Mouse (Mus musculus): ENCODE measurements at regions not wholly inside any gene's neighbourhood (a gene's known extent, or its start where the extent isn't known, plus 50 kb on each side); places are given as distances from the start of the nearest gene placed in this dataset.
A peak's percentile ranks its signal among the peaks of the same experiment; 100 is the strongest.

DNA sequence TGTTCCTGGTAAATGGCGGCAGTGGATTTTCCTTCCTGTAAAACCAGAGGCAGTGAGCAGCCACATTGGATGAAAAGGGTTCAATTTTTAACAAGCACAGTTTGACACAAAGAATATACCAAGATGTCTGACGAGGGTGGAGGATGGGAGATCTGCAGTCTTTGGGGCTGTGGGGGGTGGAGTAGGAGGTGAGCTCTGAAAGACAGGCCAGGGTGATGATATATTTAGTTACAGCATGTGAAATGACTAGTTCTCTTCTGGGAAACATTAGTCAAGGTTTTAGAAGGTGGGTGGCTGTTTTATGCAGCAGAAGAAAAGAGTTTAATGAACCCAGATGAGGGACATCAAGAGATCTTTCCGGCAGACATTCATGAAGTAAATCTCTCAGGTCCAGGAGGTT lies 170.0 kb upstream of the Rxfp2 start:
- Histone ChIP-seq H3K36me3 (ENCODE audit: control insufficient read depth, insufficient read depth, low read length) (no peaks in the 10 kb centered on the region), H3K9me3 (ENCODE audit: control insufficient read depth, low read length) (no peaks in the 10 kb centered on the region), H3K27me3 (ENCODE audit: control insufficient read depth, insufficient read depth, low read length) (no peaks in the 10 kb centered on the region), H3K9ac (ENCODE audit: low read length) (no peak overlapping the region), H3K4me3 (ENCODE audit: low read depth, low read length) (no peak overlapping the region), H3K27ac (replicated peaks; ENCODE audit: low read depth, low read length) (no peak overlapping the region), H3K4me1 (ENCODE audit: control insufficient read depth, insufficient read depth, low read length) (0 out of 2 replicates have a peak, but pooled peaks cover 4% of the 10 kb centered on the region), H3K4me2 (ENCODE audit: low read depth, severe bottlenecking) (no peak overlapping the region)
- DNase-seq (ENCODE audit: low spot score), result no peak
- ATAC-seq (ENCODE audit: insufficient number of reproducible peaks, low FRiP score, low TSS enrichment, low read depth), result no peak
- 87% methylated on average over 3 of the region's 3 CpGs for WGBS

DNA sequence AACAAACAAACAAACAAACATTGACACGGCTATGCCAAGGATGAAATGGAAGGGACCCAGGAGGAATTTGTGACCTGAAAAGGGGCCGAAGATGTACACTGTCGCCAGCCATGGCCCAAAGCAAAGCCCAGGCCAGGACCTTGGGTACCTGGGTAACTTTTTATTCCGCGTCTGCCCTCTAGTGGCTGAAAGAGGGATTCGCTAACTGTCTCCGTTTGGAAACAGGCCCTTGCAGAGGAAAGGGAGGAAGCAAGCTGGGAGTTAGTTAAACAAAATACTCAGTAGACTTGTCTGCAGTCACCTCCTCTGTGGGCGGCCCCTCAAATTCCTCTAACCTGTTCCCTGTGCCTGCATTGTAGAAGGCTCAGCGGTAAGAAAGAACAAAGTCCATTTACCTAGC lies 167.5 kb upstream of the Rxfp2 start:
- H3K27ac ChIP-seq (replicated peaks; ENCODE audit: low read depth, low read length), result no peak overlapping the region
- ATAC-seq (ENCODE audit: insufficient number of reproducible peaks, low FRiP score, low TSS enrichment, low read depth) (no peak), DNase-seq (ENCODE audit: low spot score) (peak; percentile 88)
- no peak overlapping the region for H3K4me2 ChIP-seq (ENCODE audit: low read depth, severe bottlenecking)
- H3K9ac ChIP-seq (ENCODE audit: low read length), result no peak overlapping the region
- no peaks in the 10 kb centered on the region for H3K27me3 ChIP-seq (ENCODE audit: control insufficient read depth, insufficient read depth, low read length)
- H3K36me3 ChIP-seq (ENCODE audit: control insufficient read depth, insufficient read depth, low read length), result no peaks in the 10 kb centered on the region
- no peaks in the 10 kb centered on the region for H3K4me1 ChIP-seq (ENCODE audit: control insufficient read depth, insufficient read depth, low read length)
- no peak overlapping the region for H3K4me3 ChIP-seq (ENCODE audit: low read depth, low read length)
- WGBS, result 11% methylated on average over 9 of the region's 9 CpGs
- H3K9me3 ChIP-seq (ENCODE audit: control insufficient read depth, low read length), result no peaks in the 10 kb centered on the region

GRCm38 (mm10) chr5:149852516-149852915 lies 166.0 kb upstream of the Rxfp2 start:
- Histone ChIP-seq H3K27me3 (ENCODE audit: control insufficient read depth, insufficient read depth, low read length) (no peaks in the 10 kb centered on the region), H3K27ac (replicated peaks; ENCODE audit: low read depth, low read length) (no peak overlapping the region), H3K36me3 (ENCODE audit: control insufficient read depth, insufficient read depth, low read length) (no peaks in the 10 kb centered on the region), H3K4me1 (ENCODE audit: control insufficient read depth, insufficient read depth, low read length) (no peaks in the 10 kb centered on the region), H3K9ac (ENCODE audit: low read length) (no peak overlapping the region), H3K4me2 (ENCODE audit: low read depth, severe bottlenecking) (peak overlapping the region; percentile 20; the same call in 1 of the 2 replicates), H3K9me3 (ENCODE audit: control insufficient read depth, low read length) (no peaks in the 10 kb centered on the region), H3K4me3 (ENCODE audit: low read depth, low read length) (no peak overlapping the region)
- 50% methylated on average over 16 of the region's 16 CpGs for WGBS
- no peak for DNase-seq (ENCODE audit: low spot score)
- ATAC-seq (ENCODE audit: insufficient number of reproducible peaks, low FRiP score, low TSS enrichment, low read depth), result no peak

DNA sequence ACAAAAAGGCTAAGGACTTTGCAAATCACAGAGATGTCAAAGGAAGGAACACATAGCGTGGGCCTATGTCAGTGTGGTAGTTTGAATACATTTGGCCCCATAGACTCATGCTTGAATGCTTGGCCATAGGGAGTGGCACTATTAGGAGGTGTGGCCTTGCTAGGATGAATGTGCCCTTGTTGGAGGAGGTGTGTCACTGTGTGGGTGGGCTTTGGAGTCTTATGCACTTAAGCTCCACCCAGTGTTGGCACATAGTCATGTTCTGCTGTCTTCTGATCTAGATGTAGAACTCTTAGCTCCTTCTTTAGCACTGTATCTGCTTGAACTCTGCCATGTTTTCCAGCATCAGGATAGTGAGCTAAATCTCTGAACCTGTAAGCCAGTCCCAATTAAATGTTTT lies 162.4 kb upstream of the Rxfp2 start:
- no peak for DNase-seq (ENCODE audit: low spot score)
- Histone ChIP-seq H3K4me1 (ENCODE audit: control insufficient read depth, insufficient read depth, low read length) (no peaks in the 10 kb centered on the region), H3K36me3 (ENCODE audit: control insufficient read depth, insufficient read depth, low read length) (no peaks in the 10 kb centered on the region), H3K4me2 (ENCODE audit: low read depth, severe bottlenecking) (no peak overlapping the region), H3K4me3 (ENCODE audit: low read depth, low read length) (no peak overlapping the region), H3K9me3 (ENCODE audit: control insufficient read depth, low read length) (no peaks in the 10 kb centered on the region), H3K27me3 (ENCODE audit: control insufficient read depth, insufficient read depth, low read length) (no peaks in the 10 kb centered on the region), H3K9ac (ENCODE audit: low read length) (no peak overlapping the region), H3K27ac (replicated peaks; ENCODE audit: low read depth, low read length) (no peak overlapping the region)
- 91% methylated on average over 1 of the region's 1 CpGs for WGBS
- no peak for ATAC-seq (ENCODE audit: insufficient number of reproducible peaks, low FRiP score, low TSS enrichment, low read depth)

DNA sequence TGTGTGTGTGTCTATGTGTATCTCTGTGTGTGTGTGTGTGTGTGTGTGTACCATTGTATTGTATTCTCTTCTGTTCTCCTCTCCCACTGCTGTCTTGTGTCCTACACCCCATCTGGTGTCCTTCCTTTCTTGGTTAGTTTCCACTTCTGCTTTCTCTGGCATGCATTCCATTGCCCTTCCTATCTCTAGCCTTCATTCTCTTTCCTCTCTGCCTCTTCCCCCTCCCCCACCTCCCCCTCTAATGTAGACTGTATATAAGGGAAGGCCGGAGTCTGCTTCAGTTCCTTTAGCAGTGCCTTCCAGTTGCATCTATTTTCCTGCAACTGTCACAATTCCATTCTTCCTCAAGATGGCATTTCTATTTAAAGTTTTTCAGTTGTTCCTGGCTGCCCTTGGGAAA lies 161.5 kb upstream of the Rxfp2 start:
- no peak overlapping the region for H3K27ac ChIP-seq (replicated peaks; ENCODE audit: low read depth, low read length)
- no peaks in the 10 kb centered on the region for H3K4me1 ChIP-seq (ENCODE audit: control insufficient read depth, insufficient read depth, low read length)
- H3K36me3 ChIP-seq (ENCODE audit: control insufficient read depth, insufficient read depth, low read length), result no peaks in the 10 kb centered on the region
- 96% methylated on average over 1 of the region's 1 CpGs for WGBS
- H3K27me3 ChIP-seq (ENCODE audit: control insufficient read depth, insufficient read depth, low read length), result no peaks in the 10 kb centered on the region
- H3K4me2 ChIP-seq (ENCODE audit: low read depth, severe bottlenecking), result no peak overlapping the region
- no peak overlapping the region for H3K4me3 ChIP-seq (ENCODE audit: low read depth, low read length)
- H3K9ac ChIP-seq (ENCODE audit: low read length), result no peak overlapping the region
- DNase-seq (ENCODE audit: low spot score), result no peak
- H3K9me3 ChIP-seq (ENCODE audit: control insufficient read depth, low read length), result no peaks in the 10 kb centered on the region
- ATAC-seq (ENCODE audit: insufficient number of reproducible peaks, low FRiP score, low TSS enrichment, low read depth), result no peak

- ATAC-seq (ENCODE audit: insufficient number of reproducible peaks, low FRiP score, low TSS enrichment, low read depth) (peak; percentile 44; the same call in 1 of the 2 replicates), DNase-seq (ENCODE audit: low spot score) (peak; percentile 79)
- Histone ChIP-seq H3K4me3 (ENCODE audit: low read depth, low read length) (no peak overlapping the region), H3K4me2 (ENCODE audit: low read depth, severe bottlenecking) (no peak overlapping the region), H3K4me1 (ENCODE audit: control insufficient read depth, insufficient read depth, low read length) (no peaks in the 10 kb centered on the region), H3K9ac (ENCODE audit: low read length) (no peak overlapping the region), H3K36me3 (ENCODE audit: control insufficient read depth, insufficient read depth, low read length) (no peaks in the 10 kb centered on the region), H3K27me3 (ENCODE audit: control insufficient read depth, insufficient read depth, low read length) (no peaks in the 10 kb centered on the region), H3K9me3 (ENCODE audit: control insufficient read depth, low read length) (no peaks in the 10 kb centered on the region), H3K27ac (replicated peaks; ENCODE audit: low read depth, low read length) (no peak overlapping the region)
- WGBS, result 52% methylated on average over 4 of the region's 4 CpGs
Observed at GRCm38 (mm10) chr5:149861489-149861962, 156.9 kb upstream of the Rxfp2 start.

DNA sequence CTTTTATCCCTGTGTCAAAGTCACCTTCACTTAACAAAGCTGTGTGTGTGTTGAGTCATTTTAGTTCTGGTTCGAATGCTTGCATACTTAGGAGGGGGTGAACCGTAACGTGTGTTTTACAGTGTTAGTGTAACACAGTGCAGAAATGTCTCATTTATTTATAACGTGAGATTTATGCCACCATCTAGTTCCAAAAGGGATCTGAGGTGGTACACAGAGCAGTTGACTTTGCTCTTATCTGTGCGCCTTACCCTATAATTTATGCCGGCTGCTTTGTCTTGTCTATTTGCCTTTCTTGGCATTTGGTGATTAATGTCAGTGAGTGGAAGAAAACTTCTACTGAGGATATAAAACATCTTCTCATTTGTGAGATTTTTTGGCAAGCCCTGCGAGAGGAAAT lies 150.5 kb upstream of the Rxfp2 start:
- ATAC-seq (ENCODE audit: insufficient number of reproducible peaks, low FRiP score, low TSS enrichment, low read depth) (no peak), DNase-seq (ENCODE audit: low spot score) (no peak)
- Histone ChIP-seq H3K27ac (replicated peaks; ENCODE audit: low read depth, low read length) (no peak overlapping the region), H3K4me1 (ENCODE audit: control insufficient read depth, insufficient read depth, low read length) (no peaks in the 10 kb centered on the region), H3K4me3 (ENCODE audit: low read depth, low read length) (no peak overlapping the region), H3K36me3 (ENCODE audit: control insufficient read depth, insufficient read depth, low read length) (no peaks in the 10 kb centered on the region), H3K4me2 (ENCODE audit: low read depth, severe bottlenecking) (no peak overlapping the region), H3K9me3 (ENCODE audit: control insufficient read depth, low read length) (no peaks in the 10 kb centered on the region), H3K9ac (ENCODE audit: low read length) (no peak overlapping the region), H3K27me3 (ENCODE audit: control insufficient read depth, insufficient read depth, low read length) (no peaks in the 10 kb centered on the region)
- WGBS, result 76% methylated on average over 7 of the region's 7 CpGs

DNA sequence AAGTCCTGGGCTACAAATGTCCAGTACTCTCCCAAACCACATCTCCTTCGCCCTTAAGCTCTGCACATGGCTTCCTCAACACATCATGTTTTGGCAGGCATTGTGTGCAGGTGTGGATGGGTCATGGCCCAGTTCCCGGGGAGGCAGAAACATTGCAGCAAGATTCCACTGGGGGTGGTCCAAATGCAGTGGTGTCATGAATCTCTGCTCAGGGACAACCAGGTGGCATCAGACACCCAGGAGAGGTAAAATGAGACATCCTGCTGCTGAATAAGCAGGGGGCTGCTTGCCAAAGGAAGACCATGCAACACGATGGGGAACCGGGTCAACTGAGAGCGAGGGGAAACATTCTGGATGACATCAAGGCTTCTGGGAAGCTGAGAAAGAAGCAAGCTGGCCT lies 149.0 kb upstream of the Rxfp2 start:
- H3K27ac ChIP-seq (replicated peaks; ENCODE audit: low read depth, low read length), result no peak overlapping the region
- DNase-seq (ENCODE audit: low spot score) (no peak), ATAC-seq (ENCODE audit: insufficient number of reproducible peaks, low FRiP score, low TSS enrichment, low read depth) (no peak)
- H3K9me3 ChIP-seq (ENCODE audit: control insufficient read depth, low read length), result no peaks in the 10 kb centered on the region
- no peaks in the 10 kb centered on the region for H3K27me3 ChIP-seq (ENCODE audit: control insufficient read depth, insufficient read depth, low read length)
- no peak overlapping the region for H3K4me2 ChIP-seq (ENCODE audit: low read depth, severe bottlenecking)
- H3K36me3 ChIP-seq (ENCODE audit: control insufficient read depth, insufficient read depth, low read length), result no peaks in the 10 kb centered on the region
- no peak overlapping the region for H3K9ac ChIP-seq (ENCODE audit: low read length)
- WGBS, result 90% methylated on average over 5 of the region's 5 CpGs
- no peaks in the 10 kb centered on the region for H3K4me1 ChIP-seq (ENCODE audit: control insufficient read depth, insufficient read depth, low read length)
- H3K4me3 ChIP-seq (ENCODE audit: low read depth, low read length), result no peak overlapping the region

GRCm38 (mm10) chr5:149870596-149870995 lies 147.9 kb upstream of the Rxfp2 start:
- Histone ChIP-seq H3K36me3 (ENCODE audit: control insufficient read depth, insufficient read depth, low read length) (no peaks in the 10 kb centered on the region), H3K9me3 (ENCODE audit: control insufficient read depth, low read length) (no peaks in the 10 kb centered on the region), H3K4me1 (ENCODE audit: control insufficient read depth, insufficient read depth, low read length) (no peaks in the 10 kb centered on the region), H3K4me2 (ENCODE audit: low read depth, severe bottlenecking) (no peak overlapping the region), H3K27me3 (ENCODE audit: control insufficient read depth, insufficient read depth, low read length) (no peaks in the 10 kb centered on the region), H3K4me3 (ENCODE audit: low read depth, low read length) (no peak overlapping the region), H3K9ac (ENCODE audit: low read length) (no peak overlapping the region), H3K27ac (replicated peaks; ENCODE audit: low read depth, low read length) (no peak overlapping the region)
- 86% methylated on average over 2 of the region's 2 CpGs for WGBS
- ATAC-seq (ENCODE audit: insufficient number of reproducible peaks, low FRiP score, low TSS enrichment, low read depth), result no peak
- no peak for DNase-seq (ENCODE audit: low spot score)

All from limb, embryonic 11.5 days (tissue).